Mouse (Mus musculus) mouse trophoblast stem cell (cell line): ENCODE data around the gene Kntc1.

Experiments
- in situ Hi-C, 2 experiments: fragments of 300-500 bp; cut with MseI, MboI; formaldehyde crosslinking; loops; 2 replicates in 1 of 2; 3 replicates in 1 of 2; pipeline ENCODE4 v1.15.1; 2025

Kntc1 gene

DNA sequence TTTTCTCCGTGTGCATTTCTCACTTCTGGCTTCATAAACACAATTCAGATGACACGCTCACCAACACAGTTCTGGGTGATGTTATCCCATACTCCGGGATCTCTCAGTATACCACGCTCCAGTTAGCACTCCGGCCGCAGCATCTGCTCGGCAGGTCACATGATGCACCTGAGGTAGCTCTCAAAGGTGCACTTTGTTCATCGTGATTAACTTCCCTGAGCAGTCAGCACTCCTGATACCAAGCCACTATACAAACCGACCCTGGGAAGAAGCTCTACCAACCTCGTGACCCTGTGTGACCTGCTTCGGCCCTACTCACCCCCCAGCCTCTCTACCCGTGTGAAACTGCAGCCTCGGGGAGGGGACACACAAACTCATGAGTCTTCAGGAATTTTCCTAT is 59.6 kb downstream of the Kntc1 start:
- in situ Hi-C loops: no loop called here

DNA sequence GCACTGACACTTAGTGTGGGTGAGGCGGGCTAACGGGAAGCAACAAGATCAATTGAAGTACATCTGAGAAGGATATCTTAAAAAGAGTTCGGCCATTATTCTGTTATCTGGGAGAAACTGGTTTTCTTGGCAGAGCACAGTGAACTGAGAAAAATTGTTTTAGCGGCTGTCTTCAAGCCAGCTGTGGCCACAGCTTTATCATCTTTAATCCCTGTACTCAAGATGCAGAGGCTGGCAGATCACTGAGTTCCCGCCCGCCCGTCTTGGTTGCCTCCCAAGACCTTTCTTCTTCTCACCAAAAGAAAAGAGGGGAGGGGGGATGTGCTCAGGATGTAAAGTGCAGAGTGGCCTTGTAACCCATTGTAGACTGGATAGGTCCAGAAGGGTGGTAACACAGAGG is 67.4 kb downstream of the Kntc1 start:
- in situ Hi-C loops: no loop called here

DNA sequence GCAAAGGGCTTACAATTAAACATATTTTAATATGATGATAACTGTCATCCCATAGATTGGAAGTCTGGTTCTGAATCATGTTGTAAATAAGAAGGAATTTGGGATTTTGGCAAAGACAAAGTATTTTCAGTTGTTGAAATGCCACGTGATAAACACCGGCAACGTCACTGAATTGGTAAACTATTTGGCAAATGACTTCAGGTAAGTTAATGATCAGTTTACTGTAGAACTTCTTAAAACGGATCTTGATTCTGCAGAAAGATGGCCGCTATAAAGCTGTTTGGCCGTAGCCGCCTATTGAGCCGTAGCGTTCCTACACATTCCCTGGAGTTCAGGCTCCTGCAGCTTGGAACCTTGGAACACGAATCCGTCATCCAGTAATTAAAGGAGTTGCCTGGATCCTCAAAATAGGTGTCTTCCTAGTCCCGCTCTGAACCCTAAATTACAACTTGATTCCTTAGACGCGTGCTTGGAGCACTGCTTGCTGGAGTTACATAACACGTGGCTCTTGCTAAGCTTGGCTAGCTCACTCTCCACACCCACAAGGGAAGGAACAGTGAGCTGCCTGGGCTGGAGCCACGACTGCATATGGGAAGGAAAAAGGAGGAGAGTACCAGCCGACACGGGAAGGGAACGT is 69.5 kb downstream of the Kntc1 start:
- in situ Hi-C loops: no loop called here

DNA sequence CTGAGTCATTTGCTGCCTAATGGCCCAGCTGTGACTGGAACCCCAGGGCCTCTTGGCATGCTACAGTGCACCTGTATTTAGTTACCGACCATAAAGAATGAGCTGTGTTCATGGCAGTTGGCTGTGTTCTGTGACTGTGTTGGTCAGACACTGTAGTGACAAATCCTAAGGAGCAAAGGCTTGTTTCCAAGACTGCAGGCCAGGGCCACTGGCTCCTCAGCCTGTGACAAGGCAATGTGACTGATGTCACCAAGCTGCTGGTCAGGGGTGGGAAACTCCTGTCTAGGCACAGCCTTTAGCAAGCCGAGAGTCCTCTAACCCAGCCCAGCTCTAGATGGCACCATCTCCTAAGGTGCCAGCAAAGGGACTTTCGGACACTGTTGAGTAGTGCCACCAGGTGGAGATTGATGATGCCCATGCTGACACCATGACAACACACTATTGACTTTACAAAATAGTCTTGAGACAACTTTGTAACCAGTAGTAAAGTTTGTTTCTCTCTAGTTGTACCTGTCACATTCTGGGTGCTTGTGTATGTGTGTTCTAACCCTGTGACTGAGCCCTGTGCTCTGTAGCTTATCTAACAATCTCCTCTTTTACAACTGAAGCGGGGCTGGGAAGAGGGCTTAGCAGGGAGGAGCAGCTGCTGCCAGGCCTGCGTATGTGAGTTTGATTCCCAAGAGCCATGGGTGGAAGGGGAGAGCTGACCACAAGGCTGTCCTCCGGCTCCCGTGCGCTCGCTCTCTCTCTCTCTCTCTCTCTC is 71.2 kb downstream of the Kntc1 start:
- in situ Hi-C loops: no loop called here

DNA sequence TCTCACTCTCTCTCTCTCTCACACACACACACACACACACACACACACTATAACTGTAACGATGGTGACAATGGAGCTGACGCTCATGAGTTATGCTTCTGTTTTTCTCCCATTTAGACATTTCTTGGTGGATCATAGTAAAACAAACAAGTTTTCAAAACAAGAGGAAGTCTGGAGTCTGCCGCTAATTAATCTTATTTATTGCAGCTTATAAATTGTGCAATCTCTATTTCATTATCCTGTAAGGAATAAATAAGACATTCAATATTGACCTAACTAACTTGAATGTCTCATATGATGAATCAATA is 71.7 kb downstream of the Kntc1 start:
- in situ Hi-C loops: no loop called here

DNA sequence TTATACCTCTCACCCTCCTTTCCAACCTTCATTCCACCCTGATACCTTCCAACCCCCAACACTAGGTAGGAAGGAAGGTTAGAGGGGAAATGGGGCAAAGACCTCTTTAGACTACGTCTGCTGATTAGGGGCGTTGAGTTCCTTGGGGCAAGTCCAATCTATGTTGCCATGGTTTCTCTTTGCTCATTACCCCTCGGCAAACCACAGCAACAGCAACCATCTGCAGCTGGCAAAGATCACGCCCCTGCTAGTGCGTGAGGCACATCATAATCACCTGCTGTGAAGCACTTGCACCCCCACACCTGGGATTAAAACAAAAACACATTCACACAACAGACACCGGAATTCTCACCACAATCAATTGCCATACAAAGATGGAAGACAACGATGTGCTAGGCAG is 73.2 kb downstream of the Kntc1 start:
- in situ Hi-C loops: no loop called here

DNA sequence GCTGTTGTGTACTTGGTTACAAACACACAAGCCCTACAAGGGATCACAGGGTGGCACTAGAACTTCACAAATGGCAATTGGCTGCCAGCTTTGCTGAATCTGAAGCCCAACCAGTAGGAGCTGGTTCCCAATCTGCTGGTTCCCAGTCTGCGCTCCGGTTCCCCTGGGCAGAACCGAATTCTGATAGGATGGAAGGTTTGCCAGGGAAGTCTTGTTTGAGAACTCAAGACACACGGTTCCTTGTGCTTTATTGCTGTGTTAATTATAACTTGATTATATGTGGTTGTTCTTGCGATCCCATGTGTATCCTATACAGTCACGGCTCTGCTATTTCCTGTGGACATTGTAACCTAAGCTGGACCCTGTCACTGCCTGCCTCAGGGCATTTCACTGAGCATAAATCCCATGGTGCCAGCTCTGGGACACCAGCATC is 78.2 kb downstream of the Kntc1 start:
- in situ Hi-C loops: no loop called here

DNA sequence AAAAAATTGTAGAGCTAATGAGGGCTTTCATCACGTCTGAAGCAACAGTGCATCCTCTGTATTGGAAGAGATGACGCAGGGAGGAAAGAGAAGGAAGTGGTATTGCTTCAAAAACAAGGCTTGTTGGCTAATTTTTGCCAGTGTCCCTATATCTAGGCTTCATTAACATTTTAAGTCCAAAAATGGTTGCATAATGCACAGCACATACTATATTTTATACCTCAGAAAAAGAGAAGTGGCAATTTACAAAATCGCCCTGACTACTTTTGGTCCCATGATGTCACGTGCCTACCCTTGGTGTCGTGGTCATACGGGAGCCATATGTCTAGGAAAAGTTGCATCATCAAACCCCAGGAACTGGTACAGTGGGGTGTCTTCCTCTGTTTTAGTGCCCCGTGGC is 82.8 kb downstream of the Kntc1 start:
- in situ Hi-C loops: no loop called here

DNA sequence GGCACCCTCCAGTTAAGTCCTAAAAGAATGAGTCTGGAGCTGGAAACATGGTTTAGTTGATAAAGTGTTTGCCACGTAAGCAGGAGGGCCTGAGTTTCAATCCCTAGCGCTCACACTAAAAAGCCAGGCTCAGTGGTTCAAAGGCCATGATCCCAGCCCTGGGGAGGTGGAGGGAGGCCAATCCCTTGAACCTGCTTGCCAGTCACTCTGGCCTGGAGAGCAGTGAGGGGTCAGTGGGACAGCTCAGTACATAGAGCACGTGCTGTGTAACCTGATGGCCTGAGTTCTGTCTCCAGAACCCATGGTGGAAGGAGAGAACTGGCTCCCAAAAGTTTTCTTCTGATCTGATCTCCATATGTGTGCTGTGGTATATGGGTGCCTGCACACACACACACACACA is 85.3 kb downstream of the Kntc1 start:
- in situ Hi-C loops: no loop called here

DNA sequence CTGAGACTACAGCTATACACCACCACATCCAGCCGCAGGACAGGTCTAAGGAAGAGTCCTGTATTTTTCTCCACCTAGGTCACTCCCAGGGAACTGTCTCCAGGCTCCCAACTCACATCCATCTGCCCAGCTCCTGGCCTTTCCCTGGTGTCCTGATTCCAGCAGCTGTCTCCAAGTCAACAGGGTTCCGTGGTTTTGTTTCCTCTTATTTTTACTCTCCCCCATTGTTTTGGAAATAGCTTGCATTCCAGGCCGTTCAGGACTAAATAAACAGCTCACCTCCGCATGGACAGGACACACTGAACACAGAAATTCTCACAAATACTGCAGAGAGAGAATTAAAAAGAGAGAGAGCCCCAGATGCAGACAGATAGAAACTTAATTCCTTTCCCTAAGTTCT is 87.9 kb downstream of the Kntc1 start:
- in situ Hi-C loops: no loop called here

DNA sequence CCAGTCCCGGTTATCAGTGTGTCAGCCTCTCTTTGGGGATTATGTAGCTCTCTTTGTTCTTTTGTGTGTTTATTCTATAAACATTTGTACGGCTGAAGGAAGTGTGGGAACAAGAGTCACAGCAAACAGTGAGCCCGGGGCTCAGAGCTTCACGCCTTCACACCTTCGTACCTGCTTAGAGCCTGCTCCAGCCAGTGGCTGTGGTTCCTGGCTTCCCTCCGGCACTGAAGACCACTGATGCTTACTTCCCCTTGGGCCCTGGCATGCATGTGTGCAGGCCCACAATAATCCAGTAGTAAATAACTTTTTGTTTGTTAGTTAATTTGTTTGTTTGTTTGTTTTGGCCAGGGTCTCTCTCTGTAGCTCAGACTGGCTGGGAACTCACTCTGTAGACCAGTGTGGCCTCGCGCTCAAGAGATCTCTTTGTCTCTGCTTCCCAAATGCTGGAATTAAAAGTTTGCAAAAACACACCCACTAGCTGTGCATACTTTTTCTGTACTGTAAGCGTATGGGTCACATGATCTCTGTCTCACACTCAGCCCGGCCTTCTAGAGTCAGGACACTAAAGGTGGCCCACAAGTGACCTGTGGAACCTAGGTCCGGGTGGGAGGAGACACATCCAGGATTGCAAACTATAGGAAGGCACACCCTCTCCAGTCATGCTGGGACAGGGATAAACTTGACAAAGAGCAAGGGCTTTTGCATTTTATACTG is 92.9 kb downstream of the Kntc1 start:
- in situ Hi-C loops: no loop called here

DNA sequence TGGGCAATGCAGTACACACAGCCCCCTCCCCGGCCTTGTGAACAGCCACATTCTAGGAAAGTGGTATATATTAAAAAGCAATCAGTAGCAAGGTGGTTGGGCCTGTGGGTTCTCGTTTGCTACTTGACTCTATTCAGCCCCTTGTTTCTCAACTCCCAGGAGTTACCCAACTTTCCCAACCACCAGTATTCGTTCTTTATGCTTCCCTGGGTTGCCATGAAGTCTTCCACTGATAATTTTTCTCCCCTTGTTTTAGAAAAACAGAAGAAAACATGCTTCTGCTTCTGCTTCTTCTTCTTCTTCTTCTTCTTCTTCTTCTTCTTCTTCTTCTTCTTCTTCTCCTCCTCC is 93.4 kb downstream of the Kntc1 start:
- in situ Hi-C loops: no loop called here

DNA sequence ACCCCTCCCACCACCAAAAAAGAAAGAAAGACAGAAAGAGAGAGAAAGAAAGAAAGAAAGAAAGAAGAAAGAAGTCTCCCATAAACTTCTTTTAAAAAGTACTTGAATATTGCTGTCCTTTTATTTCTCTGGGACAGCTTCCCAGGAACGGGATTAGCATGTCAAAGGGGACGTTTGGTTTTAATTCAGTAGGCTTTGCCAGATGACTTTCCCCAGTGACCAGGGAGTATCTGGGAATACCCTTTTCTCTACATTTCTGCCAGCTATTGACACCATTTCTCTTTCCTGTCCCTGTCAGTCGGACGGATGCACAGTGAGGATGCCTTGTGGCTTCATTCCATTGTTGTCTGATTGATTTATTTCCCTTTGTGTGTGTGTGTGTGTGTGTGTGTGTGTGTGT is 94.3 kb downstream of the Kntc1 start:
- in situ Hi-C loops: no loop called here

DNA sequence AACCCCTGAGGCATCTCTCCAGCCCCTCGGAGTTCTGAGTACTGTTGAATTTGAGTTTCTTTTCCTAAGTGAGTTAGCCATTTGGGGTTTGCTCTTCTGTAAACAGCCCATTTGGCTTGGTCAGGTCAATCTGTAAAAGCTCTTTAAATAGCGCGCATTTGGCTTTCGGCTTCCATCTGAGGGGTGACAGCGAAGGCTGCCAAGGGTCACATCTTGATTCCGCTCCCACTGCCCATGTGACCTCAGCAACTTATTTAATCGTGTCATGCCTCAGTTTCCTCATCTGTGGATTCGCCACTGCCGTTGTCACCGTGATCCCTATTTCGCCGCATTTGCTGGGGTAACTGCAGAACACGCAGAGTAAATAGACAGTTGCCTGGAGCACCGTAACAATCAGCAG is 94.8 kb downstream of the Kntc1 start:
- in situ Hi-C loops: no loop called here

DNA sequence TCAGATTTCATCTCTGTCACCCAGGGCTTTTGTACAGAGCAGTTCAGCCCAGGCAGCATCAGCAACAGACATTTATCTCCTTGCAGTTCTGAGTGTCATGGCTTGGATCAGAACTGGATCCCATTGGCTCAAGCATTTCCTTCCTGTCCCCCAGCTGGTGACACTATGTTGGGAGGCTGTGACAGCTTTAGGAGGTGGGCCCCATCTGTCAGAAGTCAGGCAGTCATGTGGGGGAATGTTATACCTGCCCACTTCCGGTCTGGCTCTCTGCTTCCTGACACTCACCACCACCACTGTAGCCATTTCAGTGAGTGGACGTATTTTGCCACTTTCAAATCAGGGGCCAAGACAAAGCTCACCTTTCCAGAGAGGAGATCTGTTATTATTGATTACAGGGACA is 101.9 kb downstream of the Kntc1 start:
- in situ Hi-C loops: no loop called here

DNA sequence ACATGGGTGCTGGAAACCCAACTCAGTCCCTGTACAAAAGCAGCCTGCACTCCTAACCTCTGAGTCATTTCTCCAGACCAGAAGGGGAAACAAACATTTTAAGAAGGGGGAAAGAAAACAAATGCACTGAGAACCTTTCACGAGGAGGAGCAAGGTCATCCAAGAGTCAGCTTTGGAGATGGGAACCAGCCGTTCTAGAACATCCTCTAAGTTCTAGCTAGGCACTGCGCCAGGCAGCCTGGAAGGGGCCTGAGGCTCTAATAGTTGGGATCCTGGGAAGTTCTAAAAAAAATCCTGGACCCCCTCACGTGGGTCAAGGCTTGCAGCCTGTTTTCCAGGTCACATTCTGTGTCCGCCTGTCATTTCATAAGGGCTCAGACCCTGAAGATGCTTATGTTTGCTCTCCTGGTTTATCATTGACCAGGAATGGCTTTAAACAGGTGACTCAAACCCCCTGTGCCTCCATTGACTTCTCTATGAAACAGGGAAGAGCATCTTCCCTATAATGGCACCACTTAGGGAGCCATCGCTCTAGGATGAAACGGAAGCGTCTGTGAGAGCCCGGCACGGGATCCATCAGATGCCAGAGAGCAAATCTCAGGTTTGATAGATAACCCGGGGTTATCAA is 104.5 kb downstream of the Kntc1 start:
- in situ Hi-C loops: no loop called here

DNA sequence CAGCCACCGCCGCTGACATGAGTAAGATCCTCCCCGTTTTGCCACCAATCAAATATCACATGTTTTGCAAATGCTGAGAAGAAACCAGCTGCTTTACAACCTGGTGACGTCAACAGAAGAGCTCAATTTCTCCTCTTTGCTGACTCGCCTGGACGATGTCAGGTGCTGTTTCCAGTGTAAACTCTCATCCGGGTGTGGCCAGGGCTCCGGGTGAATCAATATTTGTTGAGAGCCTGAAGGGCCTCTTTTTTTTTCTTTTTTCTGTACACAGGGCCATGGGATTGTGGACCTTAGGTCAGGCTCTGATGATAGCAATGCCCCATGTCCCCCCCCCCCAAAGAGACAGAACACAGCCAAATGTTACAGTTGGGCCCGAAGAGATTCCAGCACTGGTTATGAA is 105.0 kb downstream of the Kntc1 start:
- in situ Hi-C loops: no loop called here

DNA sequence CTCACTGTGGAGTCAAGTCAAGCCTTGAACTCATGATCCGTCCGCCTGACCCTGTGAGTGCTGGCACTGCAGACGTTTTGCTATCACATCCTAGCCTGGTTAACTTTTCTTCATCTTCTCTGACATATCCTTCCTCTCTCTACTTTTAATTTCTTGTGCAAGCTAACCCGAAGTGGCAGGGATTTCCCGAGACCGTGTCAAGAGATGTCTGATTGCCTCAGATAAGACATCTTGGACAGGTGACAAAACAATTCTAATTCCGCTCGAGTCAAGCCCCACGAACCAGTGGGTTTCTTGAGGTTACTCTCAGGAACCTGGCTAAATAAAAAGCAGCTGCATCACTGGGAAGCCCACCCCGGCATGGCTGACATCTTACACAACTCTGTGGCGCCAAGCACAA is 109.3 kb downstream of the Kntc1 start:
- in situ Hi-C loops: no loop called here

DNA sequence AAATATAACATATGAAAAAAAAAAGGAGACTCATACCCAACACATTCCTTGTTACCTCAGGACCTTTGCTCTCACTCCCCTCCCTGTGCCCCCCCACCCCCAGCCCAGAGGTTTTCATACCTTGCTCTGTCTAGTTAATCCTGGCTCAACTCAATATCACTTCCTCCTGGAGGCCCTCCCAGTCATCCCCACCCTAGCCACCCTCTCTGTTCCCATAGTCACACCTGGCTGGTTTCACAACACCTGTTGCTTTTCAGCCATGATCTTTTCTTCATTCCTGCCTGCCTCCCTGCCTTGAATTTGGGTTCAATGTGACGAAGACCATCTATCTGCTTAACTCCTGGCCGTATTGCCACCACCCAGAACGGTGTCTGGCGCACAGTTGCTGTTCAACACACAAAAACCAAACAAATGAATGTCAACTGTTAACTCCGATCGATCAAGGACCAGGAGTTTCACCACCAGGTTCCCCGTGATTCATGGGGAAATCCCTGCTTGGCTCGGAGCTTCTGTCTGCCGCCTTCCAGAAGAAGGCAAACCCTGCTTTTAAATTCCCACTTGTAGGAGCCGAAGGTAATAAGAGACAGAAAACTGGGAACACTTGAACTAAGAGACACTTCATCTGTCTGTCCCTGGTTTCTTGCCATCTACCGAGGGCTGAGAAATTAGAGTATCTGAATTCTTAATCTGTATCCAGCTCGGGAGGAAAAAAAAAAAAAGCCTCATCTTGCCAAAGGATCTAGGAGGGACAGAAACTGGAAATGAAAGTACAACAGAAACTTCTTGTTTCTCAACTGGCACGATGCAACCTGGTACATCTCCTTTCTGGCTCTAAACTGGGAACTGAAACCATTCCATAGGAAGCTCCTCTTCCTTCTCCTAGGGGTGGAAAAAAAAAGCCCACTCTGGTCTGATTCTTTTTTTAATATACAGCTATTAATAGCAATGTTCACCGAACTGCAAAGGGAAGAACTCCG is 113.1 kb downstream of the Kntc1 start:
- in situ Hi-C loops: no loop called here

DNA sequence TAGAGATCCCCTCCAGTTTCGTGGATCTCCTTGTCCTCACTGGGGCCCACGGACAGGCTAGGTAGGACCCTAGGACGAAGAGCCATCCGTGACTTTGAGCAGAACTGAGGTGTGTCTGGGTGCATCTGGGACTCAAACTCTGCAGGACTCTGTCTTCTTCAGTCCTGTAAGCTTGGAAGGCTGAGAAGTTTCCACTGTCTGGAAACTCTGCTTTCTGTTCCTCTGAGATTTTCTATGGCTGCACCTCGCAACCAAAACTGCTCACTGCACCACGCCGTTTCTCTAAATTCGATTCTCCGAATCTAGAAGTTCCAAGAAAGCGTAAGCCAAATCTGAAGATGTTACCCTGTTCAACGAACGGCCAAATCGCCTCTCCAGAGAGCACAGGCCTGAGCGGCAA is 114.4 kb downstream of the Kntc1 start:
- in situ Hi-C loops: no loop called here

DNA sequence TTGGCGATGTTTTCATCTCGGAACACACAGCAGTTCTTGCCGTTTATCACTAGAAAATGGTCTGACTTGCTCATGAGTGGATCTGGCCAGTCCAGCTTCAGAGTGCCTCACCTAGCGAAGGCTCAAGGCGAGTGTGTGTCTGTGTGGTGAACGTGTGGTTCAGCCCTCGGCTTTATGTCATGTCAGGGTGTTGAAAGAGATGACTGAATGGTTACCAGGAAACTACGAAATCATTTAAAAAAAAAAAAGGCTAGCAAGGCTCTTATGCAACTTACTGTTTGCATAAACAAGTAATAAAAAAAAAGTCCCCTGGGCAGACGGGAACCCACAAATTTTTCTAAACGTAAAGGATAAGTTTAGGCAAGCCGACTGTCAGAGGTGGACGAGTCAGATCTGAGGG is 115.8 kb downstream of the Kntc1 start, which contains the start of gene Hcar2:
Gene Hcar2, minus strand, starts transcription at position 135 of the 400 bp plus-strand sequence.
- in situ Hi-C loops: no loop called here

DNA sequence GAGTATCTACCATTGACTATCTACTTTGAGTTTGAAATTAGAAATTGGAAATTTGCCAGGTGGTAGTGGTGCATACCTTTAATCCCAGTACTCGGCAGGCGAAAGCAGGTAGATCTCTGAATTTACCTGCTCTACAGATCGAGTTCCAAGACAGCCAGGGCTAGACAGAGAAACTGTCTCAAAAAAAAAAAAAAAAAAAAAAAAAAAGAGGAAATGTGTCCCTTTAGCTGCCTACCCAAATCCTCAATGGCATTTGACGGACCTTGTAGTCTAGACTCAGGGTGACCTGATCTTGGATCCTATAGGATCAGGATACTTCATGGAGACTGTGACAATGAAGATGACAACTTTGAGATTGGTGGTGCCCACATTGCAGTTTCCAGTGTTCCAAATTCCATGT is 116.9 kb downstream of the Kntc1 start:
- in situ Hi-C loops: no loop called here
